Mouse (Mus musculus) hindbrain, embryonic 14.5 days (tissue): ENCODE results near the gene Prpf6. TPM values are rescaled to one million over a fixed set of nuclear protein-coding genes. Genes with fewer than 3 reads are reported as not detected.

Experiments used
- ATAC-seq: fragments of 200-750 bp; cut with Nextera tagmentation; 2 replicates; pipeline ENCODE4 v1.8.0; 2017; ENCODE audit warnings: moderate number of reproducible peaks, mild to moderate bottlenecking, moderate TSS enrichment, moderate library complexity; ENCODE audit not compliant: low FRiP score
- DNase-seq: peaks from one replicate; pipeline ENCODE4 v3.0.0-alpha.2; 2015; ENCODE audit warnings: low spot score
- H3K27ac ChIP-seq: fragments of 300-500 bp; sonication (generic); 2 replicates; pipeline ENCODE4 v1.5.1; 2014; ENCODE audit warnings: mild to moderate bottlenecking, moderate library complexity
- H3K27me3 ChIP-seq: fragments of 300-500 bp; sonication (generic); 2 replicates; pipeline ENCODE4 v1.6.1; 2014; ENCODE audit warnings: mild to moderate bottlenecking, low read length, mixed read lengths; ENCODE audit not compliant: control insufficient read depth, insufficient read depth
- H3K36me3 ChIP-seq: fragments of 300-500 bp; sonication (generic); replicated peaks from 2 replicates; pipeline ENCODE4 v1.6.1; 2014; ENCODE audit not compliant: control insufficient read depth, insufficient read depth
- H3K4me1 ChIP-seq: fragments of 300-500 bp; sonication (generic); replicated peaks from 2 replicates; pipeline ENCODE4 v1.6.1; 2014; ENCODE audit warnings: antibody characterized with exemption, low read length, mixed read lengths; ENCODE audit not compliant: control insufficient read depth, insufficient read depth
- H3K4me2 ChIP-seq: fragments of 300-500 bp; sonication (generic); replicated peaks from 2 replicates; pipeline ENCODE4 v1.6.1; 2014; ENCODE audit warnings: mild to moderate bottlenecking, moderate library complexity
- H3K4me3 ChIP-seq: fragments of 300-500 bp; sonication (generic); replicated peaks from 2 replicates; pipeline ENCODE4 v1.5.1; 2014; ENCODE audit warnings: mild to moderate bottlenecking, low read length
- H3K9ac ChIP-seq: fragments of 300-500 bp; sonication (generic); 2 replicates; pipeline ENCODE4 v1.6.1; 2014
- H3K9me3 ChIP-seq: fragments of 300-500 bp; sonication (generic); 2 replicates; pipeline ENCODE4 v1.6.1; 2016; ENCODE audit warnings: low read length; ENCODE audit not compliant: control insufficient read depth
- WGBS: fragments of 180-500 bp; shearing (Covaris S2); extraction: QIAGEN DNeasy Blood & Tissue Kit; methylation state at CpG from one replicate; pipeline ENCODE4 v1.1.7; 2014; 5-methylcytosine and 5-hydroxymethylcytosine counted together
- polyA plus RNA-seq: library from polyadenylated mRNA; unstranded; fragments of >200 nt; fragmentation: Nextera tagmentation; extraction: Ambion mirVana; gene quantifications from 2 replicates; pipeline ENCODE4 v1.2.1, GENCODE M21; 2014

Gene Prpf6
- polyA plus RNA-seq, 1 experiment from 2014 or later: 53.9 TPM

DNA sequence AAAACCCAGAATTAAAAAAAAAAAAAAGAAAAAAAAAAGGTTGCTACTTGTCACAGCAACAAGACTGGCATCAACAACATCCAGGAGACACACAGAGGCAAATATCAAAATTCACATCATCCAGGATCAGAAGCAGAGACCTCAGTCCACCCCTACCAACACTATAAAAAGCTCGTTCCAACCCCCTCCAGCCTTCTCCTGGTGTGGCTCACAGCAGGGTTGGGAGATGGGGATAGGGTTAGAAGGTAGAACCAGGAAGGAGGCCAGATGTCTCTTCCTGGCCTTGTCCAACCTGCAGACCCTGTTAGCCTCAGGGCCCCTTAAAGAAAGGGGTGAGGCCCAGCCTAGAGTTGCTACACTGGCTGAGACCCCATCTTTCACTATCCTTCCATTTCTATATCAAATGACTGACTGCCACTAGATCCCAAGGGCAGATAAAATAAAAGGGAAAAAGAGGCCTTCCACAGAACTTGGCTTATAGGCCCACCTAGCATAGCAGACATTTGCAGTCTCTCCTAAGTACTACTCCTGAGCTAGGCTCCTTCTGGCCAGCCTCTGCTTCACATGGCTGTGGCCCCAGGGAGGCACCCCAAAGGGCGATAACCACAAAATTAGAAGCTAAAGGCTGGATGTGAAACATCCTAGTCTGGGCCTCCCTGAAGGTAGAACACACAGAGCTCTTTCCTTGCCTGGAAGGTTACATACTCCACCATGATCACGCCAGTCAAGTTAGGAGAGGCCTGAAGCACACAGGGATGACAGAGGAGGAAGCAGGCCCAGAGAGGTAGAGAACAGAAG is 8.0 kb upstream of the Prpf6 start:
- no peak overlapping the region for H3K27ac ChIP-seq
- H3K36me3 ChIP-seq: peaks cover 56% of the 10 kb centered on the region
- H3K27me3 ChIP-seq: no peaks in the 10 kb centered on the region
- DNase-seq (no peak), ATAC-seq (no peak)
- WGBS: 90% methylated on average over 3 of the region's 3 CpGs
- no peaks in the 10 kb centered on the region for H3K9me3 ChIP-seq
- H3K4me2 ChIP-seq: no peak overlapping the region
- H3K4me1 ChIP-seq: peaks cover 13% of the 10 kb centered on the region
- no peak overlapping the region for H3K4me3 ChIP-seq
- no peak overlapping the region for H3K9ac ChIP-seq

- H3K36me3 ChIP-seq: peaks cover 64% of the 10 kb centered on the region
- WGBS: 94% methylated on average over 4 of the region's 4 CpGs
- no peak within 1 kb of the TSS for H3K27ac ChIP-seq
Observed at GRCm38 (mm10) chr2:181584411-181584942, 7.2 kb upstream of the Prpf6 start, which contains the start of gene Uckl1. TSS of gene Uckl1 (minus strand) at chr2:181584892.

DNA sequence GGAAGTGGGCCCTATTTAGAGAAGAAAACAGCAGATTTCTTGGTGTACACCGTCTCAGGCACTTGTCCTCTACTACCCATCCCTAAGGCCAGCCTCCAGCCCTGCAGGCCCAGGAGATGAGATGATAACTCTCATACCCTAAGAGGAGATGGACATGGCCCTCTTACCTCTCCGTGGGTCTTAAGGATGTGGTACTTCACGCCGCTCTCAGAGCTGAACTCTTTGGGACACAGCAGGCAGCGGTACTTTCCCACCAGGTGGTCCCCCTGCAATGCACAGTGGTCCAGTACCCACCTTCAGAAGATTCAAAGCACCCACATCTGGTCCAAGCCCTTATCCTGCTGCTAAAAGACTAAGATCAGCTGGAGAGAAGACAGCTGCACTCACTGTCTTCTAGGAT is 6.2 kb upstream of the Prpf6 start:
- Histone ChIP-seq H3K27ac (no peak overlapping the region), H3K4me3 (no peak overlapping the region), H3K36me3 (peaks cover 75% of the 10 kb centered on the region), H3K4me1 (peaks cover 6% of the 10 kb centered on the region), H3K9me3 (no peaks in the 10 kb centered on the region), H3K4me2 (no peak overlapping the region), H3K9ac (no peak overlapping the region), H3K27me3 (no peaks in the 10 kb centered on the region)
- ATAC-seq: no peak
- no peak for DNase-seq
- 95% methylated on average over 5 of the region's 5 CpGs for WGBS

More at GRCm38 (mm10) chr2:181584411-181584942, 7.2 kb upstream of the Prpf6 start, which contains the start of gene Uckl1:
- no peak within 1 kb of the TSS for H3K4me3 ChIP-seq
- no peaks in the 10 kb centered on the region for H3K9me3 ChIP-seq
- no peak within 1 kb of the TSS for H3K9ac ChIP-seq
- H3K4me2 ChIP-seq: no peak within 1 kb of the TSS
- peaks cover 13% of the 10 kb centered on the region for H3K4me1 ChIP-seq
- ATAC-seq (no peak), DNase-seq (no peak)
- H3K27me3 ChIP-seq: no peaks in the 10 kb centered on the region

DNA sequence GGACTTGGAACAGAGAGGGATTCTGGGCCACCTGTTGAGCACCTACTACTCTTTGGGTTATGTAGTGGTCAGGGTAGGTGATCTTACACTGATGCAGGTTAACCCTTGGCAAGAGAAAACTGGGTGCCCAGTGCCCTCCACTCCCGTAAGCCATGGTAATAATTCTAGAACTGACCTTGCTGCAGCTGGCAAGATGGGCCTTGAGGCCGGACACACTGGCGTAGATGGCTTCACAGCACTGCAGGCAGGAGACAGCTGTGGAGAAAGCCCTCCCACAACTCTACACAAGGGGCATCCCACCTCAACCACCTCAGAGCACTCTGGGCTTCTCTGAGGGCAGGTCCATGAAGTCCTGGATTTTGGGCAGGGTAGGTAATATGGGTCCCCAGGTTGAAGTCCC is 5.5 kb upstream of the Prpf6 start:
- no peak overlapping the region for H3K9ac ChIP-seq
- H3K4me2 ChIP-seq: no peak overlapping the region
- ATAC-seq (no peak), DNase-seq (no peak)
- H3K27ac ChIP-seq: no peak overlapping the region
- 97% methylated on average over 3 of the region's 3 CpGs for WGBS
- peaks cover 77% of the 10 kb centered on the region for H3K36me3 ChIP-seq
- no peak overlapping the region for H3K4me3 ChIP-seq
- no peaks in the 10 kb centered on the region for H3K9me3 ChIP-seq
- H3K4me1 ChIP-seq: peaks cover 9% of the 10 kb centered on the region
- H3K27me3 ChIP-seq: no peaks in the 10 kb centered on the region

DNA sequence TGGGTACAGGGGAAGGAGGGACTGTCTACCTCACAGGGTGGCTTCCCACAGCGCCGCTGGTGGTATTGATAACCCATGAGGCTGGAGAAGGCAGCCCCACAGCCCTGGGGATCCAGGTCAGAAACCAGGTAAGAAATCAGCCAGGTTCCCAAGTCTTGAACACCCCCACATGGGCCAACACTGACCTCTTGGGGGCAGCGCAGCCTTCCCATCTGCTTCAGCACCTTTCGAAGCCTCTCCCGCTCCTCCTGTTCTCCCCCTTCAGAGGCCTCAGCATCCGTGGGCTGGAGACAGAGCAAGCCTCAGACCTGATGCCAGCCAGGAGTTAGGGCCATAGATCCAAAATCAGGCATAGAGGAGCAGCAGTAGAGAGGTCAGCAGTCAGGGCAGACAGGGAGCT is 3.9 kb upstream of the Prpf6 start:
- peaks cover 12% of the 10 kb centered on the region for H3K4me1 ChIP-seq
- WGBS: 89% methylated on average over 6 of the region's 6 CpGs
- peaks cover 76% of the 10 kb centered on the region for H3K36me3 ChIP-seq
- ATAC-seq: no peak
- H3K27me3 ChIP-seq: no peaks in the 10 kb centered on the region
- no peaks in the 10 kb centered on the region for H3K9me3 ChIP-seq
- H3K4me2 ChIP-seq: no peak overlapping the region
- no peak overlapping the region for H3K9ac ChIP-seq
- DNase-seq: no peak
- no peak overlapping the region for H3K27ac ChIP-seq
- H3K4me3 ChIP-seq: no peak overlapping the region

DNA sequence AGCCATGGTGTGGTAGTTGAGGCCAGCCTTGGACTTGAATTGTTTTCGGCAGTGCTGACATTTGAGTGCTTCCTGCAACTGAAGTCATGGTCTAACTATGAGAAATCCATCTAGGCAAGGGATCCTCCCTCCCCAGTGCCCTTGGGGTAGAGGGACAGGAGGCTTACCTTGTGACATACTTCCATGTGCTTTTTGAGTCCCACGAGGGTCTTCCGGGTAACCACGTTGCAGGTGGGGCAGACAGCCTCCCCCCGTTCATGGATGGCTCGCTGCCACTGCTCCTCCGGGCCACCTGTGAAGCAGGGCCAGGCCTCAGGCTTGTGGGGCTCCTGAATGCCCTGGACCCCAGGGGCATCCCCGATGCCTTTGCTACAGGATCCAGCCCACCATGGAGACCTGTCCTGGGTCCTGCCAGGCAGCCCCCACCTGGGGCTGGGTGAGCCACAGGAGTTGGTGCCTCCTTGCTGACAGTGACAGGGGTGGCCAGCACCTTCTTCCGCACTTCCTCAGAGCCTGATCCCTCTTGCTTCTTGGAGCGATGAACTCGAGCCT is 3.4 kb upstream of the Prpf6 start:
- WGBS: 91% methylated on average over 11 of the region's 11 CpGs
- H3K4me3 ChIP-seq: no peak overlapping the region

GRCm38 (mm10) chr2:181589011-181589731 is 2.5 kb upstream of the Prpf6 start:
- Histone ChIP-seq H3K27me3 (no peaks in the 10 kb centered on the region), H3K27ac (no peak overlapping the region), H3K4me1 (peaks cover 12% of the 10 kb centered on the region), H3K9ac (no peak overlapping the region), H3K36me3 (peaks cover 66% of the 10 kb centered on the region), H3K9me3 (no peaks in the 10 kb centered on the region), H3K4me2 (no peak overlapping the region), H3K4me3 (no peak overlapping the region)
- DNase-seq (no peak), ATAC-seq (no peak)
- WGBS: 88% methylated on average over 10 of the region's 10 CpGs

More for the DNA sequence above, 3.4 kb upstream of the Prpf6 start:
- Histone ChIP-seq H3K27ac (no peak overlapping the region), H3K9me3 (no peaks in the 10 kb centered on the region), H3K4me2 (no peak overlapping the region), H3K4me1 (peaks cover 12% of the 10 kb centered on the region), H3K9ac (no peak overlapping the region), H3K36me3 (peaks cover 72% of the 10 kb centered on the region), H3K27me3 (no peaks in the 10 kb centered on the region)
- DNase-seq: no peak
- no peak for ATAC-seq

GRCm38 (mm10) chr2:181589732-181590105 is 1.9 kb upstream of the Prpf6 start:
- H3K9me3 ChIP-seq: no peaks in the 10 kb centered on the region
- WGBS: 94% methylated on average over 9 of the region's 9 CpGs
- H3K4me2 ChIP-seq: no peak overlapping the region
- DNase-seq (no peak), ATAC-seq (no peak)
- no peaks in the 10 kb centered on the region for H3K27me3 ChIP-seq
- peaks cover 60% of the 10 kb centered on the region for H3K36me3 ChIP-seq
- peaks cover 12% of the 10 kb centered on the region for H3K4me1 ChIP-seq
- H3K9ac ChIP-seq: no peak overlapping the region
- H3K4me3 ChIP-seq: no peak overlapping the region
- no peak overlapping the region for H3K27ac ChIP-seq

DNA sequence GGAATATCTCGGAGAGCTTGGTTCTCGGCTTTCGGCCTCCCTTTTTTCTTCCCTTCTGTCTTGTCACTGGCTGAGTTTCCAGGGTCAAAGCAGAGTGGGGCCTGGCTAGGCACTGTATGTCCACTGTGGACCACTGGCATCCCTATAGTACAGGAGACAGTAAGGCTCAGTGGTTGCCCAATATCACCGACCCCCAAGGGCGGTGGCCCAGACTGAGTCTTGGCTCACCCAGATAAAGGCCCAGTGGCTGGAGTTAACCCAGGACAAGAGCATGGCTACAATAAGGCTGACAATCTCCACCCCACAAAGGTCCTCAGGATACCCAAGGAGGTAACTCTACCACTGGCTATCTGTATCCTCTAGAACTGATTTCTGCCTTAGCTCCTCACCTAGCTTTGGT is 1.2 kb upstream of the Prpf6 start:
- Histone ChIP-seq H3K4me2 (0 out of 2 replicates have a peak overlapping the region, but pooled peaks have one; percentile 73), H3K36me3 (peaks cover 56% of the 10 kb centered on the region), H3K4me3 (no peak overlapping the region), H3K4me1 (peaks cover 12% of the 10 kb centered on the region), H3K27me3 (no peaks in the 10 kb centered on the region), H3K27ac (no peak overlapping the region), H3K9ac (no peak overlapping the region), H3K9me3 (no peaks in the 10 kb centered on the region)
- ATAC-seq (no peak), DNase-seq (no peak)
- 98% methylated on average over 5 of the region's 5 CpGs for WGBS
